Mouse (Mus musculus) G1E (cell line): Measurements from ENCODE around the gene Lrrc55.

Source experiments
- CTCF ChIP-seq: IDR thresholded peaks from 2 replicates; pipeline ENCODE4 v1.5.1; 2012; ENCODE audit warnings: low read depth, low read length, inconsistent platforms, mixed read lengths
- POLR2AphosphoS5 ChIP-seq: IDR thresholded peaks from 2 replicates; pipeline ENCODE4 v1.6.1; 2012; ENCODE audit warnings: low read depth, low read length, inconsistent platforms; ENCODE audit not compliant: insufficient replicate concordance

DNA sequence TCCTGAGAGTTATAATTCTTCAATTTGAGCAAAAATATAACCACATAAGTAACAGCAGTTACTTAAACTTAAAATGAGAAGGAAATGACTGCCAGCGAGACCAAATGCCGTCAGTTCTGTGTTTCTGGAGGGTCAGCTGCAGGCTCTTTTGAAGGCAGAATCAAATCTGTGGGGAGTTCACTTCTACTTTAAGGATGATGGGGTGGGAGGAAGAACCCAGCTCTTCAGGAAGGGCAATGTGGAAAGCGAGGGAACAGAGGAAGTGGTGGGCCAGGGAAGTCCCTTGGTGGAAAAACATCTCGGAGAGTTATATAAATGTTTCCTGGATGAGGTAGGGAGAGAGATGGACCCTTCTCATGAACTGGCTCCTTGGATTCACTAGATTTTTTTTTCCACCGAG lies 40.9 kb downstream of the Lrrc55 start:
- TF ChIP-seq CTCF (no peak), POLR2AphosphoS5 (no peak)
